Mouse (Mus musculus) cerebellum, adult 11 months (tissue): ENCODE measurements at regions not wholly inside any gene's neighbourhood (a gene's known extent, or its start where the extent isn't known, plus 50 kb on each side); places are given as distances from the start of the nearest gene placed in this dataset.
A peak's percentile ranks its signal among the peaks of the same experiment; 100 is the strongest.

Source experiments
- DNase-seq: peaks from one replicate; pipeline ENCODE4 v3.0.0; 2022

DNA sequence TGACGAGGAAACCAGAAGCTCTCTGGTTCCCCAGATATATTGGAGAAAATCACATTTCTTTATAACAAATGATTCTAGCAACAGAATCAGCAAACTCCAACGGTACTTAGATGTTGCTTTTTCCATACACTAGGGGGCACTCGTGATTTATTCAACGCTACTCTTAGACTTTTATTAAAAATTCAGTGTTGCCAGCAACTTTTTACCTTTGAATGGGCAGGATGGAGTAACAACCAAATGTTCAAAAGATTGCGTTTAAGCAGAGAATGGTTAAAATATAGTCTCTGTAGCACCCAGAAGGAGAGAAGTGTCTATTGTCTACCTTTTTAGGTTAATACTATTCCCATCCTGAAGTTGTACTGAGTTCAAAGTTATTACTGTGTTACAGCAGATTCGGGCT, 715.4 kb upstream of the Cblb start:
- DNase-seq, result peak; percentile 7

DNA sequence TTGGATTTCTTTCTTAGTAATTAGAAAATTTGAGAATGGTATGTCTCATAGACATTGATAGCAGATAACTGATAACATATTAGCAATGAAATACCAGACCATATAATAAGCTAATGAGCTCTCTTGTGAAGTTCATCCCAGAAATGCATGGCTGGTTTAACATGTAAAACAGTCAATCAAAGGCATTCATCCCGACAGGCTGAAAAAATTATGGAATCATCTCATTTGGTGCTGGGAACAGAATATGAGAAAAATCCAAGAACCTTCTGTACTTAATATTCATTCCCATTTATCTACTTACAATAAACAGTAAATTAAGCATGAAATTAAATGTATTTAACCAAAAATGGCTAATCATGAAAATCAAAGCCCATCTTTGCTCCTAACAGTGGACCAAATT, 698.8 kb upstream of the Cblb start:
- no peak for DNase-seq

DNA sequence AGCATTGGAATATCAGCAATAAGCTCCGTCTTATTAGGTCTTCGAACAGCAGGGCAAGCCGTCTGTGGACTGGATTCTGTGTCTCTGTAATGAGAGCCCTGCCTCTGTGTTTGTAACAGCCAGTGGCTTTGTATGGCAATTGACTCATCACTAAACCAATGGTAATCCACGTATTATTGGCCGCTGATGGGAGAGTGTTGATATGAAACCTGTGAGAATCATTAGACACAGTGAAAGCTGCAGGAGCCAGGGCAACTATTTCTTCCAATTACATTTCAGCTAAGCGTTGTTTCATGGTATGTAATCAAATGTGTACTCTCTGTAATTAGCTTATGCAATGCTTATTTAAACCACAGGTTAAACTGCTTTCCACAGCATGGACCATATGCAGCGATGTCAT, 696.1 kb upstream of the Cblb start:
- no peak for DNase-seq

DNA sequence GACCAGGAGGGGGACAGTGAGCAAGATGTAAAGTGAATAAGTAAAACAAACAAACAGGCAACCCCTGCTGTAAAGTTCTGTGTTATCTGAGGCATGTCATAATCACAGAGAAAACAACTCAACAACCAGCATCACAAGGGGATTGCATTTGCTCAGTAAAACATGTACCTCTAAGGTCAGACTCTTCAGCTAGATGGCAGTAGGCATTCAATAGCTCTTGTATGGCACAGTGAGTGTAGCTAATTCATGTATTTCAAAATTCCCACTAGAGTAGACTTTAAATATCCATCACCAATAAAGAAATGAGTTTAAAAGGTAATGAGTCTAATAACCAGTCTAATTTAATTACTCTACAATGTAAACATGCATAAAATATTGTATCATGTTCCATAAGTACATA, 683.9 kb upstream of the Cblb start:
- no peak for DNase-seq

DNA sequence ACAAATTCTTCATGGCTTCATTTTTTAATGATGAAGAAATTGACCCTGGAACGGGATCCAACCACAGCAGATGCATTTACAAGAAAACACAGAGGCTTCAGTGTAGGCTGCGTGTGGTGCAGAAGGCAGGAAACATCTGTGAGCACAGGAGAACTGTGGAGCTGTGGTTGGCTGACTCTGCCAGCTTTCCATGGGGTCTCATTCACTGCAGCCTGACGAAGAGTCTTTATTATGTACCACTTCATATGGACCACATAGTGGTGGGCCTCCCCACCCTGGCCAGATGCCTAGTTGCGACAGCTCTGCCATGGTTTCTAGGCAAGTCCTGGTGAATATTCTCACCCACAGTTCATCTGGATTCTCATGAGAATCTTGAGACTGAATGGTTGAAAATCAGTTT, 678.9 kb upstream of the Cblb start:
- DNase-seq, result no peak

DNA sequence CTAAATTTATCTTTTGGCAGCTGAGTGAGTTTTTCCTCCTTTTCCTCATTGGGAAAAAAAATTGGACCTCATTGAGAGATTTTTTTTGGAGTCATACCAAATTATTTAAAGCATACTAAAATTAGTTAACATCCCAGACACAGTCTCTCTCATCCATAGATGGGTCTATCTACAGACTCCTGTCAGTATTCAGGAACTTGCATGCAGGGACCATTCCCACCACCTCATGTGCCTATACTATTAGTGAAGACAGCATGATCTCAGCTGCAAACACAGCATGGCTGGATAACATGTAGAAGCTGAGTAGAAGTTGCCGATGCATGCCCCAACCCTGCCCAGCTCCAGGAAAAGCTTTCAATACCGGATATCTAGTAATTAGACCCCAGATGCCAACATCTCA, 677.2 kb upstream of the Cblb start:
- DNase-seq, result no peak

DNA sequence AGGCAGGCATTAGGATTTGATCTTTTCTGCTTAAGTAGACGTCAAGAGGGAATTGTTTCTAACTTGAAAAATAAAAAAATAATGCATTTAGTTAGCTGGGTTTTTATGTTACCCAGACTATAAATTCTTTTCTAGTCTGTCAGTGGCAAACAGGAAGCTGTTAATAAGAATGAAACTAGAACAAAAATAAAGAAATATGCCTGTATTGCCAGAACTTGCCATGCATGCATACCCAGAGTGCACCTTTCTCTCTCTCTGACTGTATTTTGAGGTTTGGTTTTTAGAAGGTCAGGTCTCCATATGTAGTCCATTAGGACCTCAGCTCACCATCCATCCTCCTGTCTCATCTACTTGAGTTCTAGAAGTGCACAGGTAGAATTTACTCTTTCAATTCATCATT, 661.0 kb upstream of the Cblb start:
- no peak for DNase-seq

DNA sequence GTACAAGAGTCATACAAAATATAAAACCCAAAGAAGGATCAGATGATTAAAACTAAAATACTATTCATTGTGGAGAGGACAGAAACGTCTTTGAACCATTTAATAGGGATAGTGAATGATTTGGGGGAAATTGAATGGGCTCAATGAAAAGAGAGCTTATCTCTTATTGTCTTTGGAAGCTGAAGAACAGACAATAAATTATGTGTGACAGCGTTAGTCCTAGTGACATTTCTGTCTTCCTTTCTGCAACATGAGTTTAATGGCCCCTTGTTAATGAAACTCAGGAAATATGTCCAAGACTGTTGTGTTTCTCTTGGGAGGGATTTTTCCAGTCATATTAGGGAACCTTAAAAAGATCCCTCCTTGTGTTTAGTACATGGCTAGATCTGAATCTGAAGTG, 644.6 kb upstream of the Cblb start:
- DNase-seq, result no peak

DNA sequence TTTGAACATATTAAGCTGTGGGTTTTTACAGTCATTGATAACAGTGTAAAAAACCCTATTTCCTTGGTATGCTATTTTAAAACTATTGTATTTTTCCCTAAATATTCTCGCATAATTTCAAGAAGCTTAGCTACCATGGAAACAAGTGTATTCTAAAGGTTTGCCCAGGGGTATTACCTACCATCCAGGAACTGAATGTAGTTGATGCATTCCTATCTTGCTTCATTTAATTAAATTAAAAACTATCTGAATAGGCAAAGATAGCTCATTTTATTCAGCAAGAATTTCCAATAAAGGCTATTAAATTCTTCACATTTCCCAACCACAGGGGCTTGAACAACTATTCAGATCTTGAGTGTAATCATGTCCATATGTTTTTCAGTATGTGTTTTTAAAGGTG, 643.5 kb upstream of the Cblb start:
- no peak for DNase-seq

DNA sequence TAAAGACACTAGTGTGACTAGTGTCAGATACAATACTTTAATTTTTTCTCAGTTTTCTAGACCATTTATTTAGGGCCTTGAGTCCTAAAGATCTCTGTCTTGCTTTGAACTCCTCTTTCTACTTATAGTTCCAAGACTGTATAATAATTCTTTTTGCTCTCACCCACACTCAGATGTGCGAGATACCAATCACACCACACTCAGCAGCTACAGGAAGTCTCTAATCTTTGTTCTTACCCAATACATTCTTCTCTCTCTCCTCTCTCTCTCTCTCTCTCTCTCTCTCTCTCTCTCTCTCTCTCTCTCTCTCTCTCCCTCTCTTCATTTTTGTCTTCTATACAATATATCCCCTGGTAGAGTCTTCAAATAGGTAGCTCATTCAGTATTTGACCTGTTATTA, 637.2 kb upstream of the Cblb start:
- DNase-seq, result no peak
